Mouse (Mus musculus): Measurements from ENCODE around the gene Gm7073. TPM values are rescaled to one million over a fixed set of nuclear protein-coding genes. Genes with fewer than 3 reads are reported as not detected.

Gm7073 gene
- not detected in 2 replicates for polyA plus RNA-seq (2012; rRNA removed)

DNA sequence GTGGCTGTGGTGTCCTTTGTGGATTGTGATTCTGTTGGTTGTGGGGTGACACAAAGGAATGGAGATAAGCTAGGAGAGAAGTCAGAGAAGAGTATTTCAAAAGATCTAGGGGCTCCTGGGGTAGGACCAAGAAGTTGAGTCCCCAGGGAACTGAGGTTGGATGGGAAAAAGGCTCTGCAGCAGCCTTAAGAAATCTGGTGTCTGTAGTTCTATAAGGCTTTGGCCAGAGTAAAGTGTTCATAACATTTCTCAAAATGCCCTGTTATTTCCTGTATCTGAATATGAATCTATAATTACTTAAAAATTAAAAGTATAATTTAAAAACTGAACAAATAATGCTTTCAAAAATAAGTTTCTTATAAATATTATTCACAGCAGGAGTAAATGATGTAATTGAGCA, at the start of gene Gm7073:
Gene Gm7073, minus strand, starts transcription at position 101 of the 400 bp plus-strand sequence.
- DNase-seq (ENCODE audit: extremely low spot score in 1 of 2, low spot score in 1 of 2) = no peak

DNA sequence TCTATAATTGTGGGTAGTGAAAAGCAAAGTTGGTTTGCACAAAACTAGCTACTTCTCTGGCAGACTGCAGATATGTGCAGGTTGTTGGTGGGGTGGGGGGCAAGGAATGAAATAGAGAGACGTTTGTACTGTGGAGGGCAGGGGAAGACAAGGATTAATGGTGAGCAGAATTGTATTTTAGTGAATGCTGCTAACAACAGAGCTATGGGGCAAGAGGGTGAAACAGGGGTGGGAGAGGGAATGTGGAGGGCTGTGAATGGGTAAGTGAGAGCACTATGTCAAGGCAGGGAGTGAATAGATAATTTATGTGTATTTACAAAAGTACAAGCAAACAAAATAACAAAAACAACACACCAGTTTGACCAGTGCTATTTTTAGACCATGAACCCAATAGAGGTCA, 31.5 kb upstream of the Gm7073 start:
- no peak for DNase-seq (ENCODE audit: extremely low spot score in 1 of 2, low spot score in 1 of 2)

DNA sequence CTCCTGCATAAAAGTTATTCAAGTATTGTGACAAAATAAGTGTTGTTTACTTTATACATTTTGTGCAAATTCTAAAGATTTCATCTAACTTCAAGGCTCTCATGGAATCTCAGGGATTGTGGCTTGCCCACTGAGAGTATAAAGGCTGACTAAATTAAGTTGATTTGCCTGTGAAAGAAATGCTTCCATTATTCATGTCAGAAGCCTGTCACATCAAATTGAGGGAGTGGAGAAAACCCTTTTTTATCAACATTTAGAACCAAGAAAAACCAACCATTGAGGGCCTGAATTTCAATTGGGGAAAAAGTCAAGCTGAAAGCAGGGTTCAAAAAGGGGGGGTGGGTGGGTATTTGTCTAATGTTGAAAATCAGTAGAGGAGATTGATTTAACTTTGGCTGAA, 30.0 kb upstream of the Gm7073 start:
- no peak for DNase-seq (ENCODE audit: extremely low spot score in 1 of 2, low spot score in 1 of 2)

- no peak for DNase-seq (ENCODE audit: extremely low spot score in 1 of 2, low spot score in 1 of 2)
Observed at GRCm38 (mm10) chrX:60555242-60555641, 16.2 kb upstream of the Gm7073 start.

DNA sequence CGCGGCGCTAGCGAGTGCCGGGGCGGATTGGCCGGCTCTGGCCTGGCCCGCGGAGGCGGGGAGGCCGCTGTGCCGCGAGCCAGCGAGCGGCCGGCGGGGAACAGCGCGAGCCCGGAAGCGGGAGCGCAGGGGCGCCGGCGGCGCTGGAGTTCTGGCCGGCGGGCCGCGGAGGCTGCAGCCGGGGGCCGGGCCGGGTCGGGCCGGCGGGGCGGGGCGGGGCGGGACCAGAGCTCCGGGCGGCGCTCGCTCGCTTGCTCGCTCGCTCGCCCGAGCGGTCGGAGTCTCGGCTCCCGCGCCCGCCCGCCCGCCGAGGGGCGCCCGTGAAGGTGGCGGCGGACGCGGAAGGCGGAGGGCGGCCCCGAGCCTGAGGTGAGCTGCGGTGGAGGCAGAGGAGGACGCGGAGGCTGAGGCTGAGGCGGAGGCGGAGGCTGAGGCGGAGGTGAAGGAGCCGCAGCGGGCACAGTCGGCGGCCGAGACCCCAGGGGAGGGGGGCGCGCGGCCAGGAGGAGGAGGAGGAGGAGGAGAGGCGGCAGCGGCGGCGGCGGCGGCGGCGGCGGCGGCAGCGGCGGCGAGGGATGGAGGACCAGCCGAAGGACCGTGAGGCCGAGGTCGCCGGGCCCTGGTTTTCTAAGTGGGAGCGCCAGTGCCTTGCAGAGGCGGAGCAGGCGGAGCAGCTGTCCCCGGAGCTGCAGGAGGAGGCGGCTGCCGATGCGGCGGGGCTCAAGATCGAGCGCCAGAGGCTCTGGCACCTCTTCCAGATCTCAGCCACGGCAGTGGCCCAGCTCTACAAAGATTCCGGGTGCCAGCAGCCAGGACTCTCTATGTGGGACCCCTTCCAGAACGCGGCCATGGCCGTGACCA, 8.6 kb upstream of the Gm7073 start:
- peak in 1 of 2 experiments; percentile 30 for DNase-seq (ENCODE audit: extremely low spot score in 1 of 2, low spot score in 1 of 2)

DNA sequence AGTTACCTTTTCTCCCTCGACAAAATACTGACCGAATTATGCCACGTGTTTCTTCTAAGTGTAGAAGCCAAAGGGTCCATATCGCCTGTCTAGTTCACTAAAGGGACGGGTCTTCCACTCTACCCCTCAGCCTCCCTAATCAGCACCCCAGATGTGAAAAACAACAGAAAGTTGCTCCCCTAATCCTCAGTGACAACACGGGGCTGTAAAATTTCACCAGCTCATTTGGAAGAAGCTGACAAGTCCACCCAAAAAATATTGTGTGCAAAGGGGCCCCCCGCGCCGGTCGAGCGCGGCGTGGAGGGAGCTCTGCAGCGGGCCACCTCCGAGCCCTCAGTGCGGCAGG, 8.0 kb upstream of the Gm7073 start:
- peak in 1 of 2 experiments; percentile 4 for DNase-seq (ENCODE audit: extremely low spot score in 1 of 2, low spot score in 1 of 2)

DNA sequence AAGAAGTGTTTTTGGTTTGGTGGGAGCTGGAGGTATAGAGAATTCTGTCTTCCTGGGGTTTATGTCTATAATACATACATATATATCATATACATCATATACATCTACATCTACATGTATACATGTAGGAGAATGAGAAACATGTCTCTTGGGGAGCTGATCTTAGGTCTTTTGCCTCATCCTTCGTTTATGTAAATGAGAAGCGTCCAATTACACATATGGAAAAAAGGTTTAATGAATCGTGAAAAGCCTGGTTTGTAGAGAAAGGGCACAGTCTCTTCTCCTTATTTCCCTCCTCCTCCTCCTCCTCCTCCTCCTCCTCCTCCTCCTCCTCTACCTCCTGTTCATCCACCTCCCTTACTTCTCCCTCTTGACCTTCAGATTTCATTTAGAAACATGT, 6.9 kb upstream of the Gm7073 start:
- DNase-seq (ENCODE audit: extremely low spot score in 1 of 2, low spot score in 1 of 2) = no peak

- DNase-seq (ENCODE audit: extremely low spot score in 1 of 2, low spot score in 1 of 2) = no peak
Observed at GRCm38 (mm10) chrX:60545444-60545843, 6.4 kb upstream of the Gm7073 start.

GRCm38 (mm10) chrX:60544098-60544497, 5.0 kb upstream of the Gm7073 start:
- no peak for DNase-seq (ENCODE audit: extremely low spot score in 1 of 2, low spot score in 1 of 2)

GRCm38 (mm10) chrX:60542901-60543300, 3.9 kb upstream of the Gm7073 start:
- no peak for DNase-seq (ENCODE audit: extremely low spot score in 1 of 2, low spot score in 1 of 2)

GRCm38 (mm10) chrX:60503995-60504394, 35.1 kb downstream of the Gm7073 start:
- peak; percentile 1 to 43 for DNase-seq (ENCODE audit: extremely low spot score in 1 of 2, low spot score in 1 of 2)

DNA sequence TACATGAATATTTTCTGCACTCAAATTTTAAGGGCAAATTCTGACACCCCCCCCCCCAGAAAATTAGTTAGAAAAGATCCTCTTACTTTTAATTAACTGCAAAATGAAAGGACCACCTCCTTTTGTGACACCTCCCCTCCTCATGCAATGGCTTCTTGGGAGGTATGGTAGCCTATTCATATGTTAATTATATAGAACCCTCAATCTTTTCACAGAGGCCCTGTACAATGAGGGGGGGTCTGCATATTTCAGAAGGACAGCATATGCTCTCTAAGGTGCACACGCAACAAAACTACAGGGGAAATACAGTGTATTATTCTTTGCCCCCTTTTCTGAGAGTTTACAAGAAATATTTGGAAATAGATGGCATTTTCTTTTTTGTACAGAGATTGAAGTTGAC, 41.3 kb downstream of the Gm7073 start:
- DNase-seq (ENCODE audit: extremely low spot score in 1 of 2, low spot score in 1 of 2) = no peak

GRCm38 (mm10) chrX:60495308-60495707, 43.7 kb downstream of the Gm7073 start:
- peak in 1 of 2 experiments; percentile 1 for DNase-seq (ENCODE audit: extremely low spot score in 1 of 2, low spot score in 1 of 2)

GRCm38 (mm10) chrX:60463786-60464185, 75.3 kb downstream of the Gm7073 start:
- DNase-seq (ENCODE audit: extremely low spot score in 1 of 2, low spot score in 1 of 2) = peak in 1 of 2 experiments; percentile 20

GRCm38 (mm10) chrX:60414563-60415111, 124.4 kb downstream of the Gm7073 start:
- DNase-seq (ENCODE audit: extremely low spot score in 1 of 2, low spot score in 1 of 2) = no peak

DNA sequence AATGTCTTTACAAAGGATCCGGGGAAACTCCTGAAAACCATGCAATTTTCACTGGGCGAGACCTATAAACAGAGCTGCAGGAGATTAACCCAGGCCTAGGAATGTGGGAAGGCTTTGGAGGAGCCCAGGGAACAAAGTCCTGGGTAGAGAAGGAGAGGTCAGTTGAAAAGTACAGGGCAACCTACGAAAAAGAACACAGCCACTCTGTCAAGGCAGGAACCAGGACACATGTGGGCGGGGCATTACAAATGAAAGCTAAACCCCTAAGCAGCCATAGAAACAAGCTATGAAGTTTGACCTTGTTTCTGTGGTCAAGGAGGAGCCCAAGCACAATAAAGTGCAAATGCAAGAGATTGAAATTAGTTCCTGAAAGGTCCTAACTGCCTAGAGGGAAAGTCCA, 133.4 kb downstream of the Gm7073 start:
- DNase-seq (ENCODE audit: extremely low spot score in 1 of 2, low spot score in 1 of 2) = no peak

- peak; percentile 78 to 87 for DNase-seq (ENCODE audit: extremely low spot score in 1 of 2, low spot score in 1 of 2)
Observed at GRCm38 (mm10) chrX:60404668-60405044, 134.4 kb downstream of the Gm7073 start.

DNA sequence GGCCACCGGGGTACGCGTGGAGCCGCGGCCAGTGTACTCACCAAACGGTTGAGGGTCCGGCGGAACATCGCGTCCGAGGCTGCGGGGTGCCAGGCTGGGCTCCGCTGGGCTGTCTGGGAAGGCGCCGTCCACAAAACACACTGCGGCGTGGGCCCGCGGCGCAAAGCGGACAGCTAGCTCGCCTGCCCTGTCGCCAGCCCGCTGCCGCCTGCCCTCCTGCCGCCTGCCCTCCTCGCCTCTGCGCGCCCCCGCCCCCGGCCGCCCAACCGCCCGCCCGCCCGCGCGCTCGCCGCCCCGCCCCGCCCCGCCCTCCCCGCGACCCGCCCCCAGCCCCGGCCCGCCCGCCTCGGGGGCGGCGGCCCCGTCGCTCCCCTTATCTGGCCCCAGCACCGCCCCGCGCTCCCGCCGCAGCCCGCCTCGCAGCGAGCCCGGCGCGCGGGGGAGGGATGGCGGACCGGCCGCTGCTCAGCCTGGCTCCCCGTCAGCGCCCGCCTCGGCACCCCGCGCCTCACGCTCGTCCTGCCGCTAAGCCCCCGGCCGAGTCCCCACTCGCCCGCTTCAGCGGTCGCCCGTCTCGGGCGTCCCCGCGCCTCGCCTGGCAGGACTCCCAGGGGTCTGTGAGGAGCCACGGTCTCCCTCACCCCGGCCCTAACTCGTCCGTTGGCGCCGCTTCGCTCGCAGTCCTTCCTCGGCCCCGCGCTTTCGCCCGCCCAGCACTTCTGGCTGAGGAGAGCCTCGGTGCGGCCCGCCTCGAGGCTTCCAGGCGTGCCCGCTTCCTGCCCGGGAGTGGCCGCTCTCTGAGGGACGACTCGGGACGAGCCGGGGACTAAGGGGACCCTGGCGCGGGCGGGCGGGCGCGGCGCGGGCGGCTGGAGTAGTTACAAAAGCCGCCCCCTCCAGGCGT, 135.0 kb downstream of the Gm7073 start:
- peak in 1 of 2 experiments; percentile 3 for DNase-seq (ENCODE audit: extremely low spot score in 1 of 2, low spot score in 1 of 2)

DNA sequence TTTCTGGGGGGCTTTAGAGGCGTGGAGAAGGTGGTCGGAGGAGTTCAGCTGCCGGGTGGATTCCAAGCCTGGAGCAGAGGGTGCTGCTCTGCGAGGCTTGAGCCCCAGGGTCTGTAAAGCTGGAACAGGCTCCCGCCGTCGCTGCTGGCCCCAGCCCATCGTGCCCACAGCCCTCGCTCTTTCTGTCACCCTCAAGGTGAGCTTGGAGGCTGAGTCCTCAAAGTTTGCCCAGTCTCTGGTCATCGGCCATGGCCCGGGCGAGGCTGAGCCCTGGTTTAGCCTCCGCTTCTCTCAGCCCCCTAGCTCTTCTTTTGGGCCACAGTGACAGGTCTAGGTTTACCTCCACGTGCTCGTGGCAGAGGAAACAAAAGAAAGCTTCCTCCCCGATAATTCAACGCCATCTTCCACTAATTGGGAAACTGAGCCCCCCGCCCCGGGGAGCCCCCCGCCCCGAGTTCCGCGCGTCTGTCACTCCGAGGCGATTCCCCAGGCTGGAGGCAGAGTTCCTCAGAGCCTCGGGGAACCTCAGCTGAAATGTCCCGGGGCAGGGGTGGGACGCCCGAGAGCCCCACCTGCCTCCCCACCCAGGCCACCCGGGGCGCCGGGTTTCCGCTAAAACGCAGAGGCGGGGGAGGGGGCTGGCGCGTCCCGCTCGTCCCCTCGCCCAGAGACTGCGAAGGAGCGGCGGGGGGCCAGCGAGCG, 135.8 kb downstream of the Gm7073 start:
- peak in 1 of 2 experiments; percentile 2 for DNase-seq (ENCODE audit: extremely low spot score in 1 of 2, low spot score in 1 of 2)

DNA sequence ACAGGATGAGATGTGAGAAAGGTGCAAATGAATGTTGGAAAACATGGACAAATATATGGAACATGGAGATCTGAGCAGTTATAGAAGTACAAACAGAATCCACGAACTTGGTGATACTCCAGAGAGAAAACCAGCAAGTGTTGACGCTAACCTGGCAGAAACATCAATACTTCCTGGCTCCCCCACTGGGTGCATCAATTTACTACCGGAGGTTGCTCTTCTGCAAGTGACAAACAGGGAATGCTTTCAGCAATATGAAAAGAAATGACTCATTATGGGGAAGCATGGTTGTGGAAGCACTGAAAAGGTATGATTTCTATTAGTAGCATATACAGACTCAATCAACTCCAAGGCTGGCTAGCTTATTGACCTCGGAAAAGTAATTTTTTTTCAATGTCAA, 144.8 kb downstream of the Gm7073 start:
- no peak for DNase-seq (ENCODE audit: extremely low spot score in 1 of 2, low spot score in 1 of 2)

- no peak for DNase-seq (ENCODE audit: extremely low spot score in 1 of 2, low spot score in 1 of 2)
Observed at GRCm38 (mm10) chrX:60386852-60387251, 152.2 kb downstream of the Gm7073 start.
